ENCODE assay signal across 20 mouse cellular contexts in genomic region chr7:111811036-111811435, GRCm38 (mm10).
"Had no signal": no experiment of that assay in that cellular context is flagged by ENCODE, and none has a peak within 500 bp of the region (broad histone marks: within the 10 kb centered on the region; RNA-seq: fewer than 3 reads in every experiment).

No protein-coding gene starts in this region.

- H3K9ac ChIP-seq: liver, embryonic 14.5 days; liver, postnatal 0 days; lung, embryonic 14.5 days; neural tube, embryonic 12.5 days; neural tube, embryonic 15.5 days had no signal

- H3K36me3 ChIP-seq: neural tube, embryonic 12.5 days; neural tube, embryonic 15.5 days had no signal

- H3K9me3 ChIP-seq: neural tube, embryonic 12.5 days; neural tube, embryonic 15.5 days had no signal

- H3K27ac ChIP-seq: left cerebral cortex, adult 2 months; liver, embryonic 14.5 days; neural tube, embryonic 12.5 days; neural tube, embryonic 15.5 days; stomach, postnatal 0 days had no signal

- H3K27me3 ChIP-seq: neural tube, embryonic 12.5 days; neural tube, embryonic 15.5 days had no signal

- H3K4me3 ChIP-seq: left cerebral cortex, adult 2 months; neural tube, embryonic 12.5 days; neural tube, embryonic 15.5 days had no signal

- H3K4me1 ChIP-seq: neural tube, embryonic 12.5 days; neural tube, embryonic 15.5 days had no signal

- ATAC-seq: intestine, postnatal 0 days; liver, postnatal 0 days had no signal

- H3K4me2 ChIP-seq: lung, embryonic 14.5 days; midbrain, embryonic 11.5 days; neural tube, embryonic 12.5 days; neural tube, embryonic 15.5 days had no signal

- DNase-seq: kidney, adult 2 months; kidney, postnatal 14 days; layer of hippocampus, postnatal 36 days; liver, postnatal 0 days; lung, embryonic 14.5 days; lung, postnatal 10 days; lung, postnatal 4 days; midbrain, embryonic 14.5 days; right cerebral cortex, adult 18-20 months; right cerebral cortex, postnatal 14 days; right cerebral cortex, postnatal 4 days; thymus, adult 18-20 months; thymus, postnatal 36 days had no signal
